Mouse (Mus musculus) kidney, adult 2 months (tissue): Measurements from ENCODE around the gene Dgki. TPM values are rescaled to one million over a fixed set of nuclear protein-coding genes. Genes with fewer than 3 reads are reported as not detected.

Source experiments
- DNase-seq: peaks from one replicate; pipeline ENCODE4 v3.0.0; 2021
- H3K27ac ChIP-seq: fragments of 200-500 bp; 2 replicates; pipeline ENCODE4 v1.5.1; 2012; ENCODE audit warnings: low read depth, low read length, control low read depth, inconsistent platforms; ENCODE audit not compliant: insufficient read depth
- H3K27me3 ChIP-seq: fragments of 200-500 bp; replicated peaks from 2 replicates; pipeline ENCODE4 v1.6.1; 2012; ENCODE audit warnings: mild to moderate bottlenecking, moderate library complexity, low read length, inconsistent platforms; ENCODE audit not compliant: control insufficient read depth, insufficient read depth
- H3K36me3 ChIP-seq: fragments of 200-500 bp; 2 replicates; pipeline ENCODE4 v1.6.1; 2012; ENCODE audit warnings: mild to moderate bottlenecking, moderate library complexity, low read length, inconsistent platforms; ENCODE audit not compliant: control insufficient read depth, insufficient read depth
- H3K4me1 ChIP-seq: fragments of 200-500 bp; 2 replicates; pipeline ENCODE4 v1.6.1; 2011; ENCODE audit warnings: low read length; ENCODE audit not compliant: control insufficient read depth, insufficient read depth
- H3K4me3 ChIP-seq: fragments of 200-500 bp; 2 replicates; pipeline ENCODE4 v1.5.1; 2011; ENCODE audit warnings: mild to moderate bottlenecking, low read depth, low read length, control low read depth; ENCODE audit not compliant: insufficient read depth
- CTCF ChIP-seq: fragments of 200-500 bp; conservative IDR thresholded peaks from 2 replicates; pipeline ENCODE4 v1.5.1; 2011; ENCODE audit warnings: low read depth, mild to moderate bottlenecking, control low read depth, low read length, moderate library complexity, mixed read lengths; ENCODE audit not compliant: insufficient read depth, insufficient read length
- POLR2A ChIP-seq: fragments of 200-500 bp; IDR thresholded peaks from one replicate; pipeline ENCODE4 v1.6.1; 2011; ENCODE audit warnings: low read depth, low read length, control low read depth
- WGBS: fragments of 180-500 bp; shearing (Covaris S2); methylation state at CpG from one replicate; pipeline ENCODE4 v1.1.7; 2018; 5-methylcytosine and 5-hydroxymethylcytosine counted together
- polyA plus RNA-seq: library from polyadenylated mRNA; depleted of rRNA; stranded (reverse); fragments of >200 nt; gene quantifications from 2 replicates; pipeline ENCODE4 v1.2.3, GENCODE M21; 2012

The Dgki gene
- polyA plus RNA-seq, 1 experiment = 0.05 TPM

- WGBS = 85% methylated on average over 3 of the region's 3 CpGs
- Histone ChIP-seq H3K27ac (no peak overlapping the region), H3K36me3 (no peaks in the 10 kb centered on the region), H3K4me3 (no peak overlapping the region), H3K4me1 (no peaks in the 10 kb centered on the region), H3K27me3 (no peaks in the 10 kb centered on the region)
- TF ChIP-seq POLR2A (no peak), CTCF (no peak)
- no peak for DNase-seq
Measured at GRCm38 (mm10) chr6:36843031-36843488, 456.9 kb downstream of the Dgki start.

GRCm38 (mm10) chr6:36842101-36842922 is 457.7 kb downstream of the Dgki start:
- 61% methylated on average over 5 of the region's 5 CpGs for WGBS
- Histone ChIP-seq H3K27ac (no peak overlapping the region), H3K27me3 (no peaks in the 10 kb centered on the region), H3K36me3 (no peaks in the 10 kb centered on the region), H3K4me1 (no peaks in the 10 kb centered on the region), H3K4me3 (no peak overlapping the region)
- no peak for TF ChIP-seq POLR2A
- no peak for DNase-seq

- Histone ChIP-seq H3K36me3 (no peaks in the 10 kb centered on the region), H3K4me3 (no peak overlapping the region), H3K27me3 (no peaks in the 10 kb centered on the region), H3K27ac (no peak overlapping the region), H3K4me1 (no peaks in the 10 kb centered on the region)
- TF ChIP-seq CTCF (no peak), POLR2A (no peak)
- WGBS = 73% methylated on average over 3 of the region's 3 CpGs
- no peak for DNase-seq
Measured at GRCm38 (mm10) chr6:36841701-36842100, 458.3 kb downstream of the Dgki start.

- Histone ChIP-seq H3K27me3 (no peaks in the 10 kb centered on the region), H3K4me1 (no peaks in the 10 kb centered on the region), H3K4me3 (no peak overlapping the region), H3K27ac (no peak overlapping the region), H3K36me3 (no peaks in the 10 kb centered on the region)
- TF ChIP-seq CTCF (no peak), POLR2A (no peak)
- no peak for DNase-seq
Measured at GRCm38 (mm10) chr6:36841174-36841573, 458.8 kb downstream of the Dgki start.

GRCm38 (mm10) chr6:36838747-36839146 is 461.2 kb downstream of the Dgki start:
- WGBS = 95% methylated on average over 1 of the region's 1 CpGs
- no peaks in the 10 kb centered on the region for H3K36me3 ChIP-seq
- no peak overlapping the region for H3K27ac ChIP-seq
- H3K4me3 ChIP-seq = no peak overlapping the region
- DNase-seq = no peak
- TF ChIP-seq CTCF = no peak
- no peaks in the 10 kb centered on the region for H3K4me1 ChIP-seq
- H3K27me3 ChIP-seq = no peaks in the 10 kb centered on the region

GRCm38 (mm10) chr6:36835351-36835750 is 464.6 kb downstream of the Dgki start:
- WGBS = 85% methylated on average over 3 of the region's 3 CpGs
- no peaks in the 10 kb centered on the region for H3K27me3 ChIP-seq
- H3K27ac ChIP-seq = no peak overlapping the region
- H3K4me1 ChIP-seq = no peaks in the 10 kb centered on the region
- no peak overlapping the region for H3K4me3 ChIP-seq
- no peak for DNase-seq
- H3K36me3 ChIP-seq = no peaks in the 10 kb centered on the region
- TF ChIP-seq POLR2A = no peak
- TF ChIP-seq CTCF = no peak

- WGBS = 92% methylated on average over 4 of the region's 4 CpGs
- Histone ChIP-seq H3K4me3 (no peak overlapping the region), H3K4me1 (no peaks in the 10 kb centered on the region), H3K27me3 (no peaks in the 10 kb centered on the region), H3K36me3 (no peaks in the 10 kb centered on the region), H3K27ac (no peak overlapping the region)
- TF ChIP-seq POLR2A (no peak), CTCF (no peak)
- no peak for DNase-seq
Measured at GRCm38 (mm10) chr6:36834695-36835265, 465.2 kb downstream of the Dgki start.
